Mouse (Mus musculus) lung, embryonic 15.5 days (tissue): Measurements from ENCODE around the gene Trp73. TPM values are rescaled to one million over a fixed set of nuclear protein-coding genes. Genes with fewer than 3 reads are reported as not detected.

Experiments
- ATAC-seq: fragments of 200-750 bp; cut with Nextera tagmentation; 2 replicates; pipeline ENCODE4 v1.8.0; 2017; ENCODE audit warnings: moderate number of reproducible peaks, borderline replicate concordance; ENCODE audit not compliant: low FRiP score, low TSS enrichment; ENCODE audit errors: extremely low read depth
- H3K27ac ChIP-seq: fragments of 300-500 bp; sonication (generic); 2 replicates; pipeline ENCODE4 v1.5.1; 2015; ENCODE audit warnings: moderate library complexity, mild to moderate bottlenecking, inconsistent platforms
- H3K27me3 ChIP-seq: fragments of 300-500 bp; sonication (generic); 2 replicates; pipeline ENCODE4 v1.6.1; 2015; ENCODE audit warnings: inconsistent platforms
- H3K36me3 ChIP-seq: fragments of 300-500 bp; sonication (generic); 2 replicates; pipeline ENCODE4 v1.6.1; 2015; ENCODE audit warnings: inconsistent platforms
- H3K4me1 ChIP-seq: fragments of 300-500 bp; sonication (generic); 2 replicates; pipeline ENCODE4 v1.6.1; 2015; ENCODE audit warnings: inconsistent platforms
- H3K4me2 ChIP-seq: fragments of 300-500 bp; sonication (generic); 2 replicates; pipeline ENCODE4 v1.6.1; 2015; ENCODE audit warnings: inconsistent platforms, mild to moderate bottlenecking, moderate library complexity
- H3K4me3 ChIP-seq: fragments of 300-500 bp; sonication (generic); 2 replicates; pipeline ENCODE4 v1.5.1; 2015; ENCODE audit warnings: mild to moderate bottlenecking, inconsistent platforms
- H3K9ac ChIP-seq: fragments of 300-500 bp; sonication (generic); 2 replicates; pipeline ENCODE4 v1.6.1; 2015; ENCODE audit warnings: inconsistent platforms
- H3K9me3 ChIP-seq: fragments of 300-500 bp; sonication (generic); 2 replicates; pipeline ENCODE4 v1.6.1; 2016; ENCODE audit warnings: inconsistent platforms
- WGBS: fragments of 180-500 bp; shearing (Covaris S2); methylation state at CpG from one replicate; pipeline ENCODE4 v1.1.7; 2015; 5-methylcytosine and 5-hydroxymethylcytosine counted together
- polyA plus RNA-seq: library from polyadenylated mRNA; unstranded; fragments of >200 nt; fragmentation: Nextera tagmentation; extraction: Ambion mirVana; gene quantifications from 2 replicates; pipeline ENCODE4 v1.2.1, GENCODE M21; 2015

Trp73 gene
- polyA plus RNA-seq, 1 experiment from 2014 or later: 1.6 TPM

DNA sequence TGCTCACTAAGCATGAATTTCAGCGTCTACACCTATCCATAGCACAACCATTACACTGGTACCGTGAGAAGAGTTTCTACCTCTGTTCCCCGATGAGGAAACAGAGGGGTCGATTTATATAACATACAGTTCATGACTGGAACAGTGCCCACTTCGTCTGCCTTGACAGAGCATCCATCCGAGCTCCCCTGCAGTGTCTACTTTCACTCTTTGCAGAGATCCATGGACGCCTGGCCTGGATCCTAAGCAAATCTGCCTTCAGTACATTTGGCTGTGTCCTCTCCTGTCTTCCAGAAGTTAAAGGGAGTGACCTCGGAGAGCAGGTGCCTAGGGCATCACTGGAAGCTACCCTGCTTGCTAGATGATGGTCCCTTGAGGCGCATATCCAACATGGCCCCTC is 20.8 kb downstream of the Trp73 start:
- no peak overlapping the region for H3K4me3 ChIP-seq
- WGBS: 68% methylated on average over 9 of the region's 9 CpGs
- no peak overlapping the region for H3K4me2 ChIP-seq
- no peak overlapping the region for H3K27ac ChIP-seq
- H3K9ac ChIP-seq: no peak overlapping the region
- peaks cover 5% of the 10 kb centered on the region; the same call in 1 of the 2 replicates for H3K4me1 ChIP-seq
- ATAC-seq: no peak
- H3K9me3 ChIP-seq: no peaks in the 10 kb centered on the region
- no peaks in the 10 kb centered on the region for H3K36me3 ChIP-seq
- H3K27me3 ChIP-seq: no peaks in the 10 kb centered on the region

DNA sequence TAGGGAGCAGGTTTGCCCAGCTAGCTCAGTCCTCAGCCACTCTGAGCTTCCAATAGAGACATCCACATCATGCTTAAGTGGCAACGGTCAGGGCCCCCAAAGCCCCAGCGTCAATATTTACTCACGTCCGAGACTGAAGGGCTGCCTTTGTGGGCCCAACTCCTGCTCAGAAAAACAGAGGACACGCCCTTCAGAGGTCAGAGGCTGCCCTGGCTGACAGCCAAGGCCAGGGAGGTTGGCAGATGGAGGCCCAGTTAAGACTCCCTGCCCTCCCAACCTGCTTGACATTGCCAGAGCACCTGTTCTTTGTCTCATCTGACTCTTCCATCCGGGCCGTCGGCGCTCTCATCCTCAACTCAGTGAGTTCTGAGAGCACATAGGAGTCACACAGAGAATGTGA is 21.2 kb downstream of the Trp73 start:
- Histone ChIP-seq H3K4me1 (peaks cover 5% of the 10 kb centered on the region; the same call in 1 of the 2 replicates), H3K27ac (no peak overlapping the region), H3K9ac (no peak overlapping the region), H3K27me3 (no peaks in the 10 kb centered on the region), H3K4me2 (no peak overlapping the region), H3K36me3 (no peaks in the 10 kb centered on the region), H3K4me3 (no peak overlapping the region), H3K9me3 (no peaks in the 10 kb centered on the region)
- ATAC-seq: no peak
- WGBS: 49% methylated on average over 9 of the region's 9 CpGs

DNA sequence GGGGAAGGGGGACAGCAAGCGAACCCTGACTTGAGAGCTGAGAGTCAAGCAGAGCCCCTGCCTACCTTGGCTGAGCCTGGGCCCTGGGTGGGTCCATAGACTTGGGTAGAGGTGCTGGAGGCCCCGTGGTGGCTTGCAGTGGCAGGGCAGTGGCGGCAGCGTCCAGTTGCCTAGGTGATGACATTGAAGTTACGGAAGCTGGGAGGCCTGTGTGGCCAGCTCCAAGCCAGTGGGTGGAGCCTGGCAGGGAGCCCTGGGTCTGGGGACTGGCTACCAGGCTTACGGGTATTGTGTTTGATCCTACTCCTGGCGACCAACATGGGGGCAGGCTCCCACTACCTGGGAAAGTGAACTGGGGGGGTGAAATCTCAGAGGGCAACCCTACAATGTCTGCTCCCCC is 23.6 kb downstream of the Trp73 start:
- Histone ChIP-seq H3K4me2 (no peak overlapping the region), H3K9ac (no peak overlapping the region), H3K4me3 (no peak overlapping the region), H3K27ac (no peak overlapping the region), H3K27me3 (no peaks in the 10 kb centered on the region), H3K9me3 (no peaks in the 10 kb centered on the region), H3K36me3 (no peaks in the 10 kb centered on the region), H3K4me1 (peaks cover 5% of the 10 kb centered on the region; the same call in 1 of the 2 replicates)
- ATAC-seq: no peak
- 28% methylated on average over 7 of the region's 7 CpGs for WGBS

DNA sequence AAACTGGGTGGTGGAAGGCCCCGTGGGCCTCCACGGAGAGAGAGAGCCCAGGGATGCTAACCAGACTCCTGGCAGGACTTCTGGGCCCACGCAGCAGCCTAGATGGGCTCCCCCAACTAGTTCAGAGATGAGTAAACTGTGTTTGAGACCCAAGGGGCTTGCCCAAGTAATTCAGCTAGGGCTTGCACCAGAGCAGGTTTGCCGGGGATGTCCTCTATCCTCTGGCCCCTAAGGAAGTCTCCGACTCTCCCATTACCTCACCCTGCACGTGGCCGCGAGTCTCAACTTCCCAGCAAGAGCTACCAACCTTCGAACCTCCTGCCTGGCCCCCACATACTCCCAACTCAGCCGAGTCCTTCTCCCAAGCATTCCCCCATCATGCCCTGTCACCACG is 30.2 kb downstream of the Trp73 start:
- 68% methylated on average over 11 of the region's 11 CpGs for WGBS

DNA sequence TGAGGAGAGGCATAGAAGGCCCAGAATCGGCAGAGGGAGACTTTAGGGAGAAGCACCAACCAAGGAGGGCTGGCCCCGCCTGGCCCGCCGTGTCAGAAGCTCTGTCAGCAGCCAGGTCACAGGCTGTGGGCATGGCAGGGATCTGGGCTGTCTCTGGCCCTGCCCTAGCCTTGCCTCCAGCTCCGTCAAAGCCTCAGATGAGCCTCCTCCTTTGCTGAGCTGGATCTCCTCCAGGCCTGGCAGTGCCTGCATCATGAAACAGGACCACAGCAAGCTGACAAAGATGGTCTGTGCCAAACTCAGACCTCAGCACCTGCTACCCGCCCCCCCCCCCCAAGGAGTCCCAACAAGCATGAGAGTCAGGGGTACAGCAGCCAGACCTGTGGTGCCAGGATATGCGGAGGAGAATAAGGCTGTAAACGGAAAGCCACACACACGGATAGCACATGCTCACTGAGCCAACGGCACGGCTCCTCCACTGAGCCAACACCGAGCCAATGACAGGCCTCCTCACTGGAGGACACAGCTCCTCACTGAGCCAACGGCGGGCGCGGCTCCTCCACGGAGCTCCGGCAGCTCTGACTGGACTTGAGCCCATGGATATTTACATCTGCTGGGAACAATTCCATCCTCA is 30.7 kb downstream of the Trp73 start:
- ATAC-seq: no peak
- no peak overlapping the region for H3K27ac ChIP-seq
- WGBS: 37% methylated on average over 18 of the region's 18 CpGs
- no peaks in the 10 kb centered on the region for H3K36me3 ChIP-seq
- no peak overlapping the region for H3K4me3 ChIP-seq
- H3K4me2 ChIP-seq: no peak overlapping the region
- no peaks in the 10 kb centered on the region for H3K9me3 ChIP-seq
- peaks cover 7% of the 10 kb centered on the region; the same call in 1 of the 2 replicates for H3K27me3 ChIP-seq
- H3K9ac ChIP-seq: no peak overlapping the region
- peaks cover 4% of the 10 kb centered on the region; the same call in 1 of the 2 replicates for H3K4me1 ChIP-seq

More for the DNA sequence above, 30.2 kb downstream of the Trp73 start:
- Histone ChIP-seq H3K36me3 (no peaks in the 10 kb centered on the region), H3K4me1 (peaks cover 4% of the 10 kb centered on the region; the same call in 1 of the 2 replicates), H3K9ac (no peak overlapping the region), H3K4me2 (no peak overlapping the region), H3K4me3 (no peak overlapping the region), H3K27me3 (peaks cover 7% of the 10 kb centered on the region; the same call in 1 of the 2 replicates), H3K27ac (no peak overlapping the region), H3K9me3 (no peaks in the 10 kb centered on the region)
- no peak for ATAC-seq

DNA sequence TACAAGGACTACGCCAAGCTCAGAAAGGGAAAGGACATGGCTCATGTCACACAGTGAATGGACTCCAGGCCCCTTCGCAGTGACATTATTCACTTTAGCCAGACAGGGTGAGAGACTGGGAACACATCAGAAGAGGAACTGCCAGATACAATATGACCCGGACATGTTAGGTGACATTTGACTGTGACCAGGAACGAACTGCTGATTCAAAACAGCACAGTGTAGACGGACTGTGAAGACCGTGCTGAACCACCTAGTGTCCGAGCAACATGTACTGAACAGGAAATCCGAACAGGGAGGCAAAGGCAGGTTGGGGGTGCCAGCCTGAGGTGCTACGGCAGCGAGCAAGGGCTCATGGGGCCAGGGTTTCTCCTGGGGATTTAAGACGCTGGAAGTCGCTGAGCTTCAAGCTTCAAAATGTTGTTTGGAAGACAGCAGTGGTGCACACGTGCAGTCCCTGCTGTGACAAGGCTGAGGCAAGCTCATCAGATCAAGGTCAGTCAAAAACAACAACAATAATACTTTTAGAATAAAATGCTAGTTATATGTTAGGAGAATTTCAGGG is 33.4 kb downstream of the Trp73 start:
- no peak overlapping the region for H3K4me2 ChIP-seq
- no peak overlapping the region for H3K27ac ChIP-seq
- peaks cover 7% of the 10 kb centered on the region; the same call in 1 of the 2 replicates for H3K27me3 ChIP-seq
- H3K9ac ChIP-seq: no peak overlapping the region
- ATAC-seq: no peak
- WGBS: 70% methylated on average over 13 of the region's 13 CpGs
- peaks cover 4% of the 10 kb centered on the region; the same call in 1 of the 2 replicates for H3K4me1 ChIP-seq
- H3K4me3 ChIP-seq: no peak overlapping the region
- H3K9me3 ChIP-seq: no peaks in the 10 kb centered on the region
- no peaks in the 10 kb centered on the region for H3K36me3 ChIP-seq

DNA sequence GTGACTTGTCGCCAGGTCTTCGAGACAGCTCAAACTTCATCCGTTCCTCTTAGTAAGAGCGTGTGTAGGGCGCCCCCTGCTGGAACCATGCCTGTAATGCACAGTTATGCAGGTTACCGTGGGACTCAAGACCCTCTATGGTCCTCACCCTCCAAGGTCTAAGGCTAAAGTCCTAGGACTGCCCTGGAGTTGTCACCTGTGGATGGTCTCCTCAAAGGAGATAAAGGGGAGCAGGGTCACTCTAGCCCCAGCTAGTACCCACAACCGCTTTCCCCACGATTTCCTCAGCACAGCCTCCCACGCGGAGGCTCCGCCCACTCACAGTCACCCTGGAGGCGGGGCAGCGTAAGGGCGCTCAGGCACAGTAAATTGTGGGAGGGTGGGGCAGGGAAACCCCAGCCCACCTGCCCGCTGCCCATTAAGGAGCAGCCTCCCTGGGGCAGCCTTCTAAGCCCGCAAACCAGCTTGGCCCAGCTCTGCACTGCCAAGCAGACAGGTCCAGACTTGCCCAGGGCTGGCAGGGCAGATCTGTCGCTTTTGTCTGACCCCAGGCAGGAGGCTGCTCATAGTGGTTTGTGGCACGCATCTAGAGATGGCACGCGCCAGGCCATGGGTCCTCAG is 34.5 kb downstream of the Trp73 start:
- H3K4me2 ChIP-seq: peak overlapping the region; percentile 44
- H3K9me3 ChIP-seq: no peaks in the 10 kb centered on the region
- no peak overlapping the region for H3K4me3 ChIP-seq
- peak; percentile 44; the same call in 1 of the 2 replicates for ATAC-seq
- H3K27ac ChIP-seq: no peak overlapping the region
- H3K27me3 ChIP-seq: peaks cover 7% of the 10 kb centered on the region; the same call in 1 of the 2 replicates
- peaks cover 4% of the 10 kb centered on the region; the same call in 1 of the 2 replicates for H3K4me1 ChIP-seq
- no peaks in the 10 kb centered on the region for H3K36me3 ChIP-seq
- H3K9ac ChIP-seq: no peak overlapping the region
- 24% methylated on average over 20 of the region's 20 CpGs for whole genome bisulfite sequencing

DNA sequence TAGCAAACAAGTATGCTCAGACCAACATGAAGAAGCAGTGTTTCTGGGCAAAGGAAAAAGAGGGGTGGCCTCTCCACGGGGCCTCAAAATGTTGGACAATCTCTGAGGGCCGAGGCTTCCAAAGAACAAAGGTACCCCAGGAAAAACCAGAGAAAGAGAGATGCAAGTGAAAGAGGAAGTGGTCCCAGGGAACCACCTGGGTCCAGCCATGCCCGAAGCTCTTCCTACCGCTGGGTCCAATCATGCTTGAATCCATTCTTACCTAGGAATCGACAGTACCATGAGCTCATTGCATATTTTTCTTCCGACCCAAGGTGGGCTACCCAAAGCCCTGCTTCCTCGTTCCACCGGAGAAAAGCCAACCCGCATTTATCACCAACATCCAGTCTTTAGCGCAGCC is 36.1 kb downstream of the Trp73 start:
- Histone ChIP-seq H3K9ac (no peak overlapping the region), H3K4me1 (peaks cover 4% of the 10 kb centered on the region; the same call in 1 of the 2 replicates), H3K27me3 (peaks cover 4% of the 10 kb centered on the region; the same call in 1 of the 2 replicates), H3K4me2 (no peak overlapping the region), H3K36me3 (no peaks in the 10 kb centered on the region), H3K27ac (no peak overlapping the region), H3K4me3 (no peak overlapping the region), H3K9me3 (no peaks in the 10 kb centered on the region)
- 90% methylated on average over 10 of the region's 10 CpGs for WGBS
- no peak for ATAC-seq

DNA sequence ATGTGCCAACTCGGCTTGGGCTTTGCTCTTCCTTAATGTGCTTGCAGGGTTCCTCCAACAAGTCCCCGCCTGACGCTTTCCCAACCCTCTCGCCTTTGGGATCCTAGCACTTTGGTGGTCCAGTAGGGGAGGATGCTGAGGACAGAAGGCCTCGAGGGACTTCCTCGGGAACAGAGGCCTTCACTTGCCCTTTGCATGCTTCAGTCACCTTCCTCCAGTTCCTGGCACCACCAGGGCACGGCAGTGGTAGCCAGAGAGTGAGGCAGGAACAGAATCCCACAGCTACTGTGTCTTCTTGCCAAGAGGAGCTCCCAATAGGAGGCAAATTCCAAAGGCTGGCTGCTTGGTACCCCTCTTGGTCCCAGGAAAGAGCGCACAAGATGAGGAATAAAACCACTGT is 36.6 kb downstream of the Trp73 start:
- H3K4me3 ChIP-seq: no peak overlapping the region
- no peak overlapping the region for H3K9ac ChIP-seq
- no peaks in the 10 kb centered on the region for H3K9me3 ChIP-seq
- no peaks in the 10 kb centered on the region for H3K36me3 ChIP-seq
- ATAC-seq: no peak
- H3K4me2 ChIP-seq: no peak overlapping the region
- no peak overlapping the region for H3K27ac ChIP-seq
- WGBS: 60% methylated on average over 8 of the region's 8 CpGs
- H3K4me1 ChIP-seq: peaks cover 4% of the 10 kb centered on the region; the same call in 1 of the 2 replicates
- peaks cover 4% of the 10 kb centered on the region; the same call in 1 of the 2 replicates for H3K27me3 ChIP-seq

DNA sequence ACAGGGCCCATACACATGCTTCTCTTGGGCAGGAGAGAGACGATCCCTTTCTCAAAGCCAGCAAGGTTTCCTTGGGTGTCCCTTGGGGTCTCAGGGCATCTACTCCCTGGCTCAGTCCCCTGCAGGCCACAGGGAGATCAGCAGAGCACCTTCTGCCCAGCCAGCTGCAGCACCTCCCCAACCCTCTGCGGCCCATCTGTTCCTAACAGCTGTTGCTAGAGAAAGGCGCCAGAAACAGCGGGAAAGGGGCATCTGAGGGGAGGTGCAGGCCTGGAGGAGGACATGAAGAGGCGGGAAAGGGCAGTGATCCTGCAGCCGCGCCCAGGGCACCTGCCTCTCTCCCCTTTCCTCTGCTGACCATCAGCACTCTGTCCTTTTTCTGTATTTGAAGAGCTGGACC is 40.6 kb downstream of the Trp73 start:
- no peak overlapping the region for H3K27ac ChIP-seq
- H3K4me3 ChIP-seq: no peak overlapping the region
- no peaks in the 10 kb centered on the region for H3K36me3 ChIP-seq
- no peak overlapping the region for H3K9ac ChIP-seq
- WGBS: 21% methylated on average over 7 of the region's 7 CpGs
- no peak overlapping the region for H3K4me2 ChIP-seq
- no peaks in the 10 kb centered on the region; the same call in 1 of the 2 replicates for H3K27me3 ChIP-seq
- H3K4me1 ChIP-seq: no peaks in the 10 kb centered on the region
- no peaks in the 10 kb centered on the region for H3K9me3 ChIP-seq
- no peak for ATAC-seq

DNA sequence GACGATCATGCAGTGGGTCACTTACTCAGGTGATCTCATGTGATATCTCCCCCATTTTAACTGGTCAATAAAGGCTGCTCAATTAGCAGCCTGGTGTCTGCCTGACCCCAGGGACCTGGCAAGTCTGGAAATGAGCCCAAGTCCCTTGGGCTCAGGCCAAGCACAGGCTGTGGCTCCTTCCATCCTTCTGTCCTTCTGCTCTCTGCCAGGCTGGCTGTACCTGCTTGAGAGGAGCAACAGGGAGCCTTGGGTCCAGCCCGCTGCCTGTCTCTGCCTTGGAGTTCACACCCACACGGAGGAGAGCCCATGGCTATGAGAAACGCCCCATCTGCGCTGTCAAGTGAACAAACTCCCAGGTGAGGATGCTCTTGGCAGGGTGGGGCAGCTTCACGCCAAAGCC is 43.9 kb downstream of the Trp73 start:
- no peak for ATAC-seq
- H3K27me3 ChIP-seq: no peaks in the 10 kb centered on the region; the same call in 1 of the 2 replicates
- H3K4me2 ChIP-seq: no peak overlapping the region
- H3K4me3 ChIP-seq: no peak overlapping the region
- no peak overlapping the region for H3K9ac ChIP-seq
- H3K4me1 ChIP-seq: no peaks in the 10 kb centered on the region
- 20% methylated on average over 6 of the region's 6 CpGs for WGBS
- no peaks in the 10 kb centered on the region for H3K36me3 ChIP-seq
- H3K9me3 ChIP-seq: no peaks in the 10 kb centered on the region
- H3K27ac ChIP-seq: no peak overlapping the region

DNA sequence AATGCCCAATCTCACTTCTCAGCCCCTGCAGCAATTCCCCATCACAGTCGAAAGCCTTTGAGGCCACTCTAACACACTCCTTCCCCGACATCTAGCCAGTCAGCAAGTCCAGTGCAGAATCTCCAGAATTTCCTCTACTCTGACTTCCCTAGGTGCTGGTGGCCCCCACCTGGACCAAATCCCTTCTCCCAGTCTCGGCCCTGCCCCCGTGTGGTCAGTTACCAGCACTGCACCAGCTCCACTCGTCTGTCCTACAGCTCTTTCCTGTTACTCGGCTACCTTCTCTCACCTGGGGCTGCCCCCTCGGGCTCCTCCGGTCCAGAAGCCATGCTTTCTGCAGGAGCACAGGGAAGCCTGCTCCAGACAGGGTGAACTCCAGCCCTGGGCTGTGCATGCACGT is 46.8 kb downstream of the Trp73 start:
- no peak overlapping the region for H3K27ac ChIP-seq
- no peaks in the 10 kb centered on the region for H3K4me1 ChIP-seq
- no peak overlapping the region for H3K9ac ChIP-seq
- H3K9me3 ChIP-seq: no peaks in the 10 kb centered on the region
- peaks cover 4% of the 10 kb centered on the region; the same call in 1 of the 2 replicates for H3K27me3 ChIP-seq
- H3K4me2 ChIP-seq: no peak overlapping the region
- no peak overlapping the region for H3K4me3 ChIP-seq
- no peak for ATAC-seq
- 21% methylated on average over 9 of the region's 9 CpGs for WGBS
- H3K36me3 ChIP-seq: no peaks in the 10 kb centered on the region
